Mouse (Mus musculus): Measurements from ENCODE around the gene Tnfsf13.
A peak's percentile ranks its signal among the peaks of the same experiment; 100 is the strongest.

Gene Tnfsf13

GRCm38 (mm10) chr11:69680136-69680855 is 5.3 kb downstream of the Tnfsf13 start:
- DNase-seq (ENCODE audit: low spot score) = no peak

- DNase-seq (ENCODE audit: low spot score) = no peak
These were observed 6.4 kb downstream of the Tnfsf13 start for GRCm38 (mm10) chr11:69679144-69679543.

DNA sequence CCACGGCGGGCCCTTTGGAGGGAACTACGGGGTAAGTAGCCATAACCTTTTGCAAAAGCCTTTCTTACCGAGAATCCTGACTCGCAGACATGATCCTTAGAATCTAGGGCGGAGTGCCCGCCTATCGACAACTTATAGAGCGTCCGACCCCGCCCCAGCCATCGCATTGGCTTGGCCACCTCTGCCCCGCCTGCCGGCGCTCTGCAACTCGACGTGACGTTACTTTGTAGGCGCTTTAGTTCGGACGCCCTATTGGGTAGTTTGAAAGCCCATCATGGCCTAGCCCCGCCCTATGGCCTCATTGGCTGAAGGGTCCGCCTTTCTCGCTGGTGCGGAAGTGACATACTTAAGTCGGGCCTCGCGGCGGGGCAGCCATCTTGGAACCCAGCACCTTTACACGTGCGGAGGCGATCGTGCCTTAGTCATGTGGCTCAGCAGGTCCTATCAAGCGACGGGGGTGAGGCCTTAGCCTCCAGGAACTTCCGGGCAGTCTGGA is 13.3 kb downstream of the Tnfsf13 start, which contains the start of gene Eif4a1:
Gene Eif4a1 (minus strand): TSS at position 213 of the 496 bp plus-strand sequence.
- DNase-seq (ENCODE audit: low spot score) = peak; percentile 99

DNA sequence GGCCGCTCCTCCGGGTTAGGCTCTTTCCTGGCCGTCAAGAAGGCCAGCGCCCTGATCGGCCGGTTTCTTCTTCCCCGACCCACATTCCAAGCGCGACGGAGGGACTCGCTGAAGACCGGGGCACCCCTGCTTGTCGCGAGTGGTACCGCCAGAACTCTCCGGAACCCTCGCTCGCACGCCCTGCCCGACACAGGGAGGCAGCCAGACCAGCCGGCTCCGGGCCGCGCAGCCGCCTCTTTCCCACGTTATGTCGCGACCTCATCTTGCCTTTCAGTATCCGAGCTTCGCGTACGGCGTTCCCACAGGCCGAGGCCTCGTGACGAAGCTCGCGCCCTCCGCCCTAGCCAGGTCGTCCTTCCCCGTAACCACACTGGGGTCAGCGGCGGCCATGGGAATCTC is 13.9 kb downstream of the Tnfsf13 start:
- DNase-seq (ENCODE audit: low spot score) = no peak

DNA sequence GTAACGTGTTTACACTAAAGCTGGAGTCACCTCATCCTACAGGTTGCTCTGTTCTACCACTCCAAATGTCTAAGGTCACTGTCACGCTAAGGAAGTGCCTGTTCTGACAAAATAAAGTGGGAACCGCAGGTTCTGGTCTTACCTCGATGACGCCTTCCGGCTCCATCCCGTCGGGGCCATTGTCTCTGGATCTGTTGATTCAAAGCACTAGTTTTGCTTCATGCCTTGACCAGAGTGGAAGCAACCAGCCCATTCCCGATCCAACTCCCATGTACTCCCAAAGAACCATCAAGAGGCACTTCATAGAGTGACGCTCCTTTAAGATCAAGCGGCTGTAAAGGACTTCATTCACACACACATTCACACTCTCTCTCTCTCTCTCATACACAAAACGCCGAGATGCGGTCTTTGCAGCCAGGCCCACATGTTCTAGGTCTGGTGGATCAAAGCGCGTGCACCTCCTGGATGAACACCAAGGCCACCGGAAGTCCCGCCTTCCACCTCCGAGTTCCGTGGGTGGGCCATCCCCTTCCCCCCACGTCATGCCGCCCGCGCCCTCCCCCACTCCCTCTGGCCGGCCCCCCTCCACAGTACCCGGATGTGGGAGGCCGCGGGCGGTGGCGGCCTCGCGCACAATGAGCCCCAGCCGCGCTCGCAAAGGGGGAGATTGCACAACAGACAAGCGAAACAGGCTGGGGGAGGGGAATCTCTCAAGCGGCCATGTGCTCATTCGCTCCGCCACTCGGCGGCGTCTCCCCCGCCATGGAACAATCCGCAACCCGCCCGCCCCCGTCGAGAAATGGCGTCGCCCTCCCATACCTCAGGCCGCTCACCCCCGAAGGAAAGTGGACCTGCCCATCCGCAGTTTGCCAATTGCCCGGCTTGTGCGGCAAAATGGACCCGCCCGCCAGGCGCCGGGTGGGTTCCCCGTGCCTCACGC is 14.5 kb downstream of the Tnfsf13 start:
- peak; percentile 98 for DNase-seq (ENCODE audit: low spot score)

- no peak for DNase-seq (ENCODE audit: low spot score)
These were observed 18.9 kb downstream of the Tnfsf13 start for GRCm38 (mm10) chr11:69666665-69667005.

DNA sequence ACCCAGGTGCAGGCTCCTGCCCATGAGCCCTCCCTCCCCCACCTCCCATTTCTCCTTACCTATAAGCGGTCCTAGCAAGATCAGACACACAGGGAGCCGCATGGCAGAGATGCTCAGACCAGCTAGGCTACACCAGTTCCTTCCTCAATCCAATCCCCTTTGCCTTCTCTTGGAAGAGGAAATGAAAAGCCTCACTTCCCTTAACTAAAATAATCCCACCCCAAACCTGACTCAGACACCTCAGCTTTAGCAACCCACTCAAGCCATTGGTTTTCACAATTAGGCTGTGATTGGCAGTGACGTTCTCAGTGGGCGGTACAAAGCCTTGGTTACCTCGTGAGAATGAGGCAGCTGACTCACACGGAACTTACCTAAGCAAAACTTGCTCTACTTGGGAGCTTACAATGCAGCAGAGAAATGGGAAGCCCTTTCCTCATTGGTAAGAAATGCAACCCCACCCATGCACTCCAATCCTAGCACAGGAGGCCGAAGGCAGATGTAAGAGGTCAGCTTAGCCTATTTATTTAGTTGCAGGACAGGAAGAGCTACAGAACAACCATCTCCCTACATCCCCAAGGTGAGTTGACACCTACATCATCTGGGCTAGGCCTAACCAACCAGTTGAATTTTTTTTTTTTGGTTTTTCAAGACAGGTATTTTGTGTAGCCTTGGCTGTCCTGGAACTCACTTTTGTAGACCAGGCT is 19.5 kb downstream of the Tnfsf13 start, which contains the start of gene Cd68:
Gene Cd68 (minus strand): TSS at position 193 of the 704 bp plus-strand sequence.
- no peak for DNase-seq (ENCODE audit: low spot score)

DNA sequence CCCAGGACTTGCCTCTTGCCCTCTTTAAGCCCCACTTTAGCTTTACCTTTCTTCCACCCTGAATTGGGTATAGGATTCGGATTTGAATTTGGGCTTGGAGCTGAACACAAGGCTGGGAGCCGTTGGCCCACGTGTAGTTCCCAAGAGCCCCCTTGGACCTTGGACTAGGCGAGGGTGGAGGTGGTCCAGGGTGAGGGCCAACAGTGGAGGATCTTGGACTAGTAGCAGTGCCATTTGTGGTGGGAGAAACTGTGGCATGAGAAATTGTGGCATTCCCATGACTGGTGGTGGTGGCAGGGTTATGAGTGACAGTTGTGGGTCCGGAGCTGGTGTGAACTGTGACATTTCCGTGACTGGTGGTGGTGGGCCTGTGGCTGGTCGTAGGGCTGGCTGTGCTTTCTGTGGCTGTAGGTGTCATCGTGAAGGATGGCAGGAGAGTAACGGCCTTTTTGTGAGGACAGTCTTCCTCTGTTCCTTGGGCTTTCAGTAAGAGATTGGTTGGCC is 20.1 kb downstream of the Tnfsf13 start:
- no peak for DNase-seq (ENCODE audit: low spot score)

- DNase-seq (ENCODE audit: low spot score) = no peak
These were observed 20.7 kb downstream of the Tnfsf13 start for GRCm38 (mm10) chr11:69664841-69665240.

GRCm38 (mm10) chr11:69663795-69664194 is 21.8 kb downstream of the Tnfsf13 start:
- no peak for DNase-seq (ENCODE audit: low spot score)

DNA sequence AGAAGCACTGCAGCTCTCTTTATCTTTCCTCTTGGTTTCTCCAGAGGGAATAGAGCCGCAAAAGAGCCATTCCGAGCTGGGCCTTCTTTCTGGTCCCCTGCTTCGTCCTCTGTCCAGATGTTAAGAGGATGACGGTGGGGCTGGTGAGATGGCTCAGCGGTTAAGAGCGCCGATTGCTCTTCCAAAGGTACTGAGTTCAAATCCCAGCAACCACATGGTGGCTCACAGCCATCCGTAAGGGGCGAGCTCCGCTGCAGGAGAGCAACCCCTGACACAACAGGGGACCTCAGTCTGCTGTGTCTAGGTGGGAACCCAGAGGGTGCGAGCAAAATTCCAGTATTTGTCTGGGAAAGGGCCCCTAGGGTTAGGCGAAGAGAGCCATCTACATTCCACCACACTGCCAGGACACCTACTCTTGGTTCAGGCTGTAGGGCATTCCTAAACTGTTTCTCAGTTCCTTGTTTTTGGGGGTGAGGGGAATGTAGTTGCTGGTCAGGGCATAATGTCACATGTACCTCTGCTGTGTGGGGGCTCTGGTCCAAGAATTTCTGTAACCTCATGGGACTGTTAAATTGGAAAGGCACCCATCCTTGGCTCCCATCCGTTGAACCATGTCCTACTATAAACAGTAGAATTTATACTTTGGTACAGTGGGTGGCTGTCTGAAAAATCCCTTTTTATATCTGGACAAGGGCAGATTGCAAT is 22.5 kb downstream of the Tnfsf13 start:
- DNase-seq (ENCODE audit: low spot score) = no peak

DNA sequence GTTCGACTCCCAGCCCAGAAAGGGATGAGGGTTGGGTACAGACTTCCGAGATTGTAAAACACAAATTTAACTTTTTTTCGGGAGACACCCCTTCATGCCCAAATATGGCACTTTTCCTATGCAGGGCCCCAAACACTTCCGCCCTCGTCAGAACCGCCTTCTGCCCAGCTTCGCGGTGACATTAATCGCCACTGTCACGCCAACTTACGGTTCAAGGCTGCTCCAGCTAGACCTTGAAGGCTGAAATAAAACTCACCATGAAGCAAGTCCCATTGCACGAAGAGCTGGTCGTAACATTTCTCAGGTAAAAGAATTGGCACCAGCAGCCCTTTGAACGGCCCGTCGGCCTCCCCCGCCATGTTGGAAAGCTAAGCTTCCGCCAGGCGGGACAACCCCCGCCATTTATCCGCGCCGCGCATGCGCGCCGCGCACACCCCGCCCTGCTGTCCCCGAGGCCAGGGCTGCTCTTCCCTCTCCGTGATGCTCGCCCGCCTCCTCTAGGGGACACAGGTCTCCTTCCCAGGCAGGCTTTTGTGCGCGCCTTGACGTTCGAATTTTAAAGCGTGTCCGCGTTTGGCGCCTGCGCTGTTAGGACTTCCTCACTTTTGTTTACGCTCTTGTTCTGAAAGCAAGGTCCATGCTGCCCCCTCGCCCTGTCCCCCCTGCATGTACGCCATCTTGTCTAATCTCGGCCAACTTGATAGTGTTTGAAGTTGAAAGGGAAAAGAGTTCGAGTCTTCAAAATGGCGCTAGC is 23.2 kb downstream of the Tnfsf13 start, which contains the start of gene Mpdu1:
Gene Mpdu1 (minus strand): TSS at position 430 of the 754 bp plus-strand sequence.
- DNase-seq (ENCODE audit: low spot score) = peak; percentile 92

- peak; percentile 60 for DNase-seq (ENCODE audit: low spot score)
These were observed 24.2 kb downstream of the Tnfsf13 start for GRCm38 (mm10) chr11:69661221-69661881.

DNA sequence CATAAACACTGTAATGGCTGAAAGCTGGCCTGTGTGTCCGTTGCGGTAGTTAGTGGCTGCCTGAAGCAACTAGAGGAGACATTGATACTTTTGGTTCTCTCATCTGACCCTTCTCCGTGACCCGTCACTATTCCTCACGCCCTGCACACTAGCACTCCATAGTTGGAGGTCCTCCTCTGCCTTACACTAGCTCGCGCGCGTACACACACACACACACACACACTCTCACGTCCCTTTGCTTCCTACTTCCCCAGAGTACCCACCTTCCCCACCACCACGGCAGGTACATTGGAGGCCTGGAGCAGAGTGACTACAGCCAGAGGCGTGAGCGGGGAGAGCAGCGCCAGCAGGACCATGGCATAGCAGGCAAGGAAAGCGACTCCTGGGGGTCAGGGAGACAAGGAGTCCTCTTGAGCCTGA is 28.1 kb downstream of the Tnfsf13 start:
- DNase-seq (ENCODE audit: low spot score) = no peak

DNA sequence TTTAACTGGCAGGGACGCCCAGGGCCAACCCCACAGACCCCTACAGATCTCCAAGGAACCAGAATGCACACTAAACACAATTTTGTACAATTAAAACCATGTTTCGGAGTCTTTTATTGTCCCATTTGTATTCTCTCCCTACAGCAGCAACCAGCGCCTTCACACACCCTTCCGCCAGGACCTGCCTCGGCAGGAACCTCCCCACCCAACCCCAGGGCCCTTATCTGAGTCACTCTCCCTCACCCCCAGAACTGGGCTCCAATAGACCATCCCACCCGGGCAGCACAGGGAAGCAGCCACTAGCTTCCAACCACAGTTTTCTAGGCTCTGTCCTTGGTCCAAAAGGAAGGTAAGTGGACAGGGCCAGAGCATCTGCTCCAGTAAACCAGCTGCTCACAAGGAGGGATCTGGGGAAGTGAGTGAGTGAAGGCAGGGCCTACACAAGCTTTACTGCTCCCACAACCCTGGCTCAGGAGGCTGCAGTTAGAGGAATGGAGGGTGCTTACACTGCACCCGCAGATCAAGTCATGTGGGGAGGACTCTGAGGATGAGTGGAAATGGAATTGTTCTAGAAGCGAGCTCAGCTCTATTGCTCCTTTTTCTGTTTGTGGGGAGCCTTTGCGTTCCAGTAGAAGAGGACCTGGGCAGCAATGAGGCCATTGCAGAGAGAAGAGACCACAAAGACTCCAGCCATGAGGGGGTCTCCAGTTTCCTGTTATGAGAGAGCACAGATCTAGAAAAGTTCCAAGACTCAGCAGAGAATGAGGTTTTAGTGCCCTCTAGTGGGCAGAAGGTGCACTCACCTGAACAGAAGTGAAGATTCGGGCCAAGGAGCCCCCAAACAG is 28.7 kb downstream of the Tnfsf13 start:
- peak; percentile 63 for DNase-seq (ENCODE audit: low spot score)

DNA sequence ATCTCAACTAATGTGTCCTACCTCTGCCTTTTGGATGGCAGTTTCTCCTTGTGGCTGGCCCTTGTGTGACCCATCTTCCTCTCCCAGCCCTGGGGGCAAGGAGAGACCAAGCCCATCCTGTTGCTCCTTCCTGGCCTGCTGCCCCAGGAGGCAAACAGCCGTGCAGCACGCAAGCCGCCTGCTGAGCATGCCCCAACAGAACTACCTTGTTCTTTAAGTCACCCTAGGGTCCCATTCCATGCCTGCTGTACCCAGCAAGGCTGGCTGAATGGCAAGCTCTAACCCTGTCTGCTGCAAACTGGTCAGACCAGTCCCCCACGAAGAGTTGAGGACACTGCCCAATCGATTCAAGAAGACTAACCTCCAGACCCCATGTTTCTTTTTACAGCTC is 29.5 kb downstream of the Tnfsf13 start:
- DNase-seq (ENCODE audit: low spot score) = no peak

DNA sequence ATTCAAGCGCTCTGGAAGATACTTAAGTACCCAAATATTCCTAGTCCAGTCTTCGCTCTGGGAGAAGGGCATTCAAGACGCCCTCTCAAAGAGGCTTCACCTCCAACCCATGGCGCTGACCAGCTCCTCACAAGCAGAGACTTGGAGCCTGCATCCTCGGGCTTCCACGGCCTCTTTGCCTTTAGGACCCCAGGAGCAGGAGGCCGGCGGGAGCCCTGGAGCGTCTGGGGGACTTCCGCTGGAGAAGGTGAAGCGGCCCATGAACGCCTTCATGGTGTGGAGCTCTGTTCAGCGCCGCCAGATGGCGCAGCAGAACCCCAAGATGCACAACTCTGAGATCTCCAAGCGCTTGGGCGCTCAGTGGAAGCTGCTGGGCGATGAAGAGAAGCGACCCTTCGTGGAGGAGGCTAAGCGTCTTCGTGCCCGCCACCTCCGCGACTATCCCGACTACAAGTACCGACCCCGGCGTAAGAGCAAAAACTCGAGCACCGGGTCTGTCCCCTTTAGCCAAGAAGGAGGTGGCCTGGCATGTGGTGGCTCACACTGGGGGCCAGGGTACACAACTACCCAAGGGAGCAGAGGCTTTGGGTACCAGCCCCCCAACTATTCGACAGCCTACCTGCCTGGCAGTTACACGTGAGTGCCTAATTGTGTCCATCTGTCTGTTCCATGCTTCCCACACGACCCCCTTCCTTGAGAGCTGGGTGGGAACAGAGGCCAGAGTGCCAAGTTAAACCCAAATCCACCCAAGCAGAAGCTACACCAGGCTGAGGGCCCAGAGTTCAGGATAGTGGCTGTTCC is 30.1 kb downstream of the Tnfsf13 start, which contains the start of gene Sox15:
Gene Sox15 (plus strand): TSS at position 51 of the 801 bp plus-strand sequence.
- peak; percentile 83 for DNase-seq (ENCODE audit: low spot score)

DNA sequence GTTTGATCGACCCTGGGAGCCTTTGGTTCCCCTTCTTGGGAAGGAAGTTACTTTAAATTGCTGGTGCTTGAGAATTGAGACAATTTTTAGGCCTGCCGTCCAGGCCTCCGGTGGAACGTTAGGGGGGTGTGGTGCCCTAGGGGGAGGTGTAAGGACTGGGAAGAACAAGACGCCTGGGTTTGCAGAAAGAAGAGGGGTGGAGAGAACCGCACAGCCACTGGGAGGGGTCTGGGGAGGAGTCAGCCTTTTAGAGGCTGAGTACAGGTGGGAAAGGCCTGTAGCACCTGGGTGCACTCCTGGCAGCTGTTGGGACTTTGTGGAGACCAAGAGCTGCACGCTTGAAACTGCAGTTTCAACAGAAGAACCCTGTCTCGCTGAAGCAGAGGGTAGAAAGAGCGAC is 30.8 kb downstream of the Tnfsf13 start:
- DNase-seq (ENCODE audit: low spot score) = no peak
